Mouse (Mus musculus) gastrocnemius, adult 18-20 months (tissue): ENCODE data around the gene Ccdc150. TPM values are rescaled to one million over a fixed set of nuclear protein-coding genes. Genes with fewer than 3 reads are reported as not detected.

Experiments
- total RNA-seq, 2 experiments: library from RNA; stranded (reverse); gene quantifications; 2 replicates each; pipeline ENCODE4 v1.2.3; 2021

Gene Ccdc150
- total RNA-seq, 2 experiments from 2014 or later, result 0.23 TPM; not detected in 1

Other genes with a start within 250 kb of the Ccdc150 start
- gene Hecw2, start 55.5 kb upstream of the Ccdc150 start, total RNA-seq, result 1 to 10 TPM; 4.4 to 5.5 TPM
- 1 to 10 TPM; 8.3 to 9.5 TPM for gene Gtf3c3, start 188.3 kb downstream of the Ccdc150 start, total RNA-seq